Mouse (Mus musculus) C2C12 (cell line): ENCODE measurements around the gene Nanos2.

Experiments used
- CEBPB ChIP-seq: IDR thresholded peaks from one replicate; pipeline ENCODE4 v1.6.1; 2011; ENCODE audit warnings: low read depth, mild to moderate bottlenecking, control low read depth, moderate library complexity
- CTCF ChIP-seq: IDR thresholded peaks from one replicate; pipeline ENCODE4 v1.5.1; 2011; ENCODE audit not compliant: control insufficient read depth, insufficient read depth, insufficient read length
- USF1 ChIP-seq: IDR thresholded peaks from one replicate; pipeline ENCODE4 v1.6.1; 2011; ENCODE audit warnings: low read depth, mild to moderate bottlenecking, control low read depth, moderate library complexity

GRCm38 (mm10) chr7:18993036-18993435 is 5.8 kb downstream of the Nanos2 start:
- TF ChIP-seq CTCF (no peak), USF1 (no peak), CEBPB (no peak)
